Mouse (Mus musculus): ENCODE data around the gene Fgfr2. TPM values are rescaled to one million over a fixed set of nuclear protein-coding genes. Genes with fewer than 3 reads are reported as not detected.

Fgfr2 gene
- polyA plus RNA-seq, 1 experiment = 12.0 TPM

DNA sequence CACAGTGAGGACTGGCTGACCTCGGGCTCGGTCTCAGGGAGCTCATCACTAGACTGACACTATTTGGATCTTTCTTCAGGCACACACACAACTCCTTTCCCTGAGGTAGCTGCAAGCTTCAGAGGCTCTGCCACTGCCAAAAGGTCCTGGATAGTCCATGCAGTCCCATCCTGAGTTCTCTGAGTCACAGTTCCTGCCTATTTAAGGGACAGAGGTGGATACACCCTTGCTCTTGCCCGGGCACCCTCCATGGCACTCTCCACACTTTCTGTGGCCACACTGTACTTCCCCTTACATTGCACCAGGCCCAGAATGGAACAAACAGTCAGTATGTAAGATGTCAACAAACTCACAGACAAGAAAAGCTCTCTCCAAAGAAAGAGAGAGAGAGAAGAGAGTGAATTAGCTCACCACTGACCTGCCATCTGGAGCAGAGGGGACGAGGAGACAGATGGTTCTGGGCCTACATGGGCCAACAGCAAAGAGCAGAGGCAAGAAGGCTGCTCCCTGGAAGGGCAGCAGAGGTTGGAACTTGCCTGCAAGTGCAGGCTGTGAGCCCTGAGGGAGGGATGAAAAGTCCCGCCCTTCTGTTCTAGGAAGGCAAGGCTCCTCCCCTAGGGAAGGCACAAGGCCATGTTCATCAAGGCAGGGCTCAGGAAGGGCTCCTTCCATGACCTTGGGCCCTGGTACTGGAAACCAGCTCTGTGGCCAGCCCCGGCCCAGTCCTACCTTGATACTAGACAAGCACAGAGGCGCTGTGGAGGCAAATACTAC, 346.6 kb downstream of the Fgfr2 start:
- H3K4me3 ChIP-seq (ENCODE audit: insufficient read depth, low read depth, low read length) = peak overlapping the region; percentile 47
- H3K4me1 ChIP-seq (ENCODE audit: control insufficient read depth, insufficient read depth, insufficient read length, low read length) = peaks cover 72% of the 10 kb centered on the region
- peak overlapping the region; percentile 90 for H3K27ac ChIP-seq (replicated peaks; ENCODE audit: low read depth, low read length)

DNA sequence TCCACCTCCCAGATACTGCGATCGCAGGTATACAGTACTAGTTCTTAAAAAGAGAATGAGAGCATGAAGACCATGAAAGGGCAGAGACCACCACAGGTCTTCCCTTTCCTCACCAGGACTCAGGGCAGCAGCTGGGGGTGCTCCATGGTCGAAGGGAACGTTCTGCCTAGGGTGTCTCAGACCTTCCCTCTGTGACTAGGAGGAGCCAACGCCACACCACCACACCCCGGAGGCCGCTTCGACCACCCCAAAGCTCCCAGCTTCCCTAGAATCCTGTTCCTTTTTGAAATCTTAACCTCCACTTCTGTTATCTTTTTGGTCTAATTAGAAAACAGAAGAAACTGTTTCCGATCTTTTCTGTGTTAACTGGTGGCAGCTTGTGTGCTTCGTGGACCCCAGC, 347.2 kb downstream of the Fgfr2 start:
- peaks cover 67% of the 10 kb centered on the region for H3K4me1 ChIP-seq (ENCODE audit: control insufficient read depth, insufficient read depth, insufficient read length, low read length)
- peak overlapping the region; percentile 90 for H3K27ac ChIP-seq (replicated peaks; ENCODE audit: low read depth, low read length)
- peak overlapping the region; percentile 47 for H3K4me3 ChIP-seq (ENCODE audit: insufficient read depth, low read depth, low read length)

DNA sequence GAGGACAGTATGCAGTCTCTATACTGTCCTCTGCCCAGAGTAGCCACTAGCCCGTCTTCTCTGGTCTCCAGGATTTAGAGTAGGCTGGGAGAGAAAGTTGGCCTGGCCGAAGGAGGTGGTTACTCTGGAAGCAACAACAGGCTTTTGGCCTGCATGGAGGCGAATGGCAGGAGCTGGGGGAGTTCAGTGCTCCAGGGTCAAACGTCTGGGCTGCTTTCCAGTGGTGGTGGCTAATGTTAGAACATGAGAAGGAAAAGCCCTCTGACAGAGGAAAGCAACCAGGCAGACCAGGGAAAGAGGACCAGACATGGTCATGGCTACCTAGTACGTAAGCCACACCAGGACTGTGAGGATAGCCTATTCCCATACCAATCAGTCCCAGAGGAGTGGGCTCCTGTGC, 347.8 kb downstream of the Fgfr2 start:
- Histone ChIP-seq H3K27ac (replicated peaks; ENCODE audit: low read depth, low read length) (peak overlapping the region; percentile 90), H3K4me3 (ENCODE audit: insufficient read depth, low read depth, low read length) (peak overlapping the region; percentile 47), H3K4me1 (ENCODE audit: control insufficient read depth, insufficient read depth, insufficient read length, low read length) (peaks cover 62% of the 10 kb centered on the region)

DNA sequence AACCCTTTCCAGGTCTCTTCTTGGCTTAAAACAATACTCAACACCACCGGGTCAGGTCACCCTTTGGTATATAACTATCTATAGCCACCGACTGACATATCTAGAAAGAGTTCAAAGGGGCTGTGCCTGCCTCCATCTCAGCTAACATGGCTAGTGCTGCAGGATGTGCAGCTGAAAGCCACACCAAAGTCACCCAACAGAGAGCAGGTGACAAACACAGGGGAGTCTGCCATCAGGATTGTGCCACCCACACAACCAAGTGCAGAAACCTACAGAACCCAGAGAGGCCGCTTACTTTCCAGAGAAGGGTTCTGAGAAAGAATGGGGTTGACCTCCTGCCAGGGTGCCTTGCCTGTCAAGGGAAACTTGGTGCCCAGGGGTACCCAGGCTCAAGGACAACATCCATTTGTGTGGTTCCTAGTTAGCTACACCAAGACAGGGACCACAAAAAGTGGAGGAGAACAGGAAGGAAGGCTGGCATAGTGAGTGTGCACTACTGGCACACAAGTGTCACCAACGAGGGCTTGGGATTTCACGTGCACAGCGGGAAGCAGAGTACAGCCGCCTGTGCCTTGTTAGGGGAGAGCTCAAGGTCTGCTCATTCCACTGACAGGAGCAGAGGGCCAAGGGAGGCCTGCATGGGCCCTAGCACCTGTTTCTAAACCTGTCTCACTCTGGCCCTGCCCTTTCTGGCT, 350.0 kb downstream of the Fgfr2 start:
- Histone ChIP-seq H3K4me1 (ENCODE audit: control insufficient read depth, insufficient read depth, insufficient read length, low read length) (peaks cover 62% of the 10 kb centered on the region), H3K4me3 (ENCODE audit: insufficient read depth, low read depth, low read length) (no peak overlapping the region), H3K27ac (replicated peaks; ENCODE audit: low read depth, low read length) (peak overlapping the region; percentile 28; the same call in 1 of the 2 replicates)

DNA sequence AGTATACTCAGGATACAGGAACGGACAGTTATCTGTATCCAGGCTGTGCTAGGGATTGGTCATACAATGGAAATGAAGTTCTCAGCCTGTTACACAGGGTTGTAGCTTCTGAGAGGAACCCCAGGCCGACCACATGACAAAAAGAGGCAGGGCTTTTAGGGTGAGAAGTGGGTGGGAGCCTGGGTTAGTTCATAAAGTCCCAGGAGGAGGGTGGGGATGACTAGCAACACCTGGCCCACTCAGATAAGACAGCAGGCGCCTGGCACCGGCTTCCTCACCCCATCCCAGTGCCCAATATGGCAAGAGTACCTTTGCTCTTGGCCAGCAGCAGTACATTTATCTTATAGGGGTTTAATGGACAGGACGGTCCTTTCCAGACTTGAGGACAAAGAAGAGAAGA, 350.7 kb downstream of the Fgfr2 start:
- Histone ChIP-seq H3K4me3 (ENCODE audit: insufficient read depth, low read depth, low read length) (no peak overlapping the region), H3K4me1 (ENCODE audit: control insufficient read depth, insufficient read depth, insufficient read length, low read length) (peaks cover 58% of the 10 kb centered on the region), H3K27ac (replicated peaks; ENCODE audit: low read depth, low read length) (0 out of 2 replicates have a peak overlapping the region, but pooled peaks have one; percentile 4)

DNA sequence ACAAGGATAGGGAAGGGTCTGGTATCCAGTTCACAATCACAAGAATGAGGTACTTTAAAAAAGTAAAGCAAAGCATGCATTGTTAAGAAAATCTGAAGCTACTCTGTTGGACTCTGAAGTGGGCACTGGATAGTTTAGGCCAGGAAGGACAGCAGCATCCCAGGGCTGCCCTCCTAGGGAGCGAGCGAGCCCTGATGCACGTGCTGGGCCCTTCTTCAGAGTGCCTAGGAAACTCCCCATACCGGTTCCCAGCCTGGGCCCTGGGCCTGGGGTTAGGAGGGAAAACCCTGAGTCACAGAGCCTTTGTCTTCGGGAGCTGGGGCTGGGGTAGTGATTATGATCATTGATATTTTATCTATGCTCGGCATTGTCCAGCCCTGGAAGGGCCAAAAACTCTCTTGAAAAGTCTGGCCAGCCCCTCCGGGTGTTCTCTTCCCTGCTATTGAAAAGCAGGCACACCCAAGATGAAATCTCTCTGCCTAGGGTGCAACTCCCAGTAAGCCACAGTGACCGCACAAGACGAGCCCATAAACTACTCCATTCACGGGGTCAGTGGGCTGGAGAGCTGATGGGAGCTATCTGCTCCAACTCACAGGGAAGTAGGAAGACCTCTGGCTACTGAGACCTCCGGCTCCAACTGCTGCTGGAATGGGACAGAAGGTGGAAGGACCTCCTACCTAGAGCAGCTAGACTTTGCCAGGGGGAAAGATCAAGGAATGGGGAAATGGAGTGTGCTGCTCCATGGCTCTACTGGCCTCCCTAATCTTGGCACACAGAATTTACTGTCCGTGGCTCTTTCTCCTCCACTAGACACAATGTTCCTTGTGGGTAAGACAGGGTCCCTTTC, 354.4 kb downstream of the Fgfr2 start:
- Histone ChIP-seq H3K4me3 (ENCODE audit: insufficient read depth, low read depth, low read length) (no peak overlapping the region), H3K27ac (replicated peaks; ENCODE audit: low read depth, low read length) (peak overlapping the region; percentile 6; the same call in 1 of the 2 replicates), H3K4me1 (ENCODE audit: control insufficient read depth, insufficient read depth, insufficient read length, low read length) (peaks cover 50% of the 10 kb centered on the region)

DNA sequence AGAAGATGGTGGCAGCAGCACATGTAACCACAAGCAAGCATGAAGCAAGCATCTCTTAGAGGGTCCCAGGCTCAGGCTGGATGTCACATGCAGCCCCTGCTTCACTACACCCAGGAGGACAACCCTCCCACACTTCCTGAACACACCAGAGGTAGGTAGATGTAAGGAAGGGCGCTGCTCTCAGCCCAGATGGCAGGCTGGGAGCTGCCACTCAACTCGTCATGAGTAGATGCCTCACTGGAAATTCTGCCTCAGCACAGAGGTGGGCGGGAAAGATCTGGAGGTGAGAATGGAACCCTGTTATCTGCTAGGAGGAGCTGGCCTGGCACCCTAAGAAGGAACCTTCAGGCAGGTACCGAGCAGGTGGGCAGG, 355.2 kb downstream of the Fgfr2 start:
- Histone ChIP-seq H3K27ac (replicated peaks; ENCODE audit: low read depth, low read length) (peak overlapping the region; percentile 45), H3K4me1 (ENCODE audit: control insufficient read depth, insufficient read depth, insufficient read length, low read length) (peaks cover 45% of the 10 kb centered on the region)

DNA sequence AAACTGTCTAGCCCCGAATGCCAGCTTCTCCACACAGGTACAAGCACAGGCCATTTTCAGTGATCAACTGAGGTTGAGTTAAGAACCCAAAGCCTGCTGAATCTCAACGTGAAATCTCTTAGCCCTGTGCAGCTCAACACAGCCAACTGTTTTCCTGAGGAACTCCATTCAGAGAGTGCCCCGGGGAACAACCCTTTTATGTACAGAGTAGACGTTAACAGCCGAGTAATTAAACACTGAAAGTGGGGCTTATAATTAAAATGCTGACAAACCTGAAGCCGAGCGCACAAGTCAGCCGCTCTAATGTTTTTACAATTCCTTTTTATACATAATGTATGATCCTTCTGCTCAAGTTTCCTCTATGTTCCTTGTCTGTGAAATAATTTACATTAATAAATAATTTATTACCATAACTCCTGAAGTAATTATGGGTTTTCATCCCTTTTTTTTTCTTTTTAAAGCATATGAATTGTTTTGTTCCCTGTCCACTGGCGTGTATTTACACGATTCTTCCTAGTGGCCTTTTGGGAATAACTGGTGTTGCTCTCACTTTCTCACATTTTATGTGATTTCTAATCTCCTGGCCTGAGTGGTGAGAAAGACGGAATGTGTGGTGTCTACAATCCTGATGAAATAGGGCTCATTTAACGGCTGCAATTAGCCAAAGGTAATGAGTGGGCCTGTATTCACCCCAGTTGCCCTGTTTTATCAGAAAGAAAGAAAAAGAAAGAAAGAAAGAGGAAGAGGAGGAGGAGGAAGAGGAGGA, 355.7 kb downstream of the Fgfr2 start:
- peaks cover 44% of the 10 kb centered on the region for H3K4me1 ChIP-seq (ENCODE audit: control insufficient read depth, insufficient read depth, insufficient read length, low read length)
- H3K27ac ChIP-seq (replicated peaks; ENCODE audit: low read depth, low read length) = peak overlapping the region; percentile 45
- no peak overlapping the region for H3K4me3 ChIP-seq (ENCODE audit: insufficient read depth, low read depth, low read length)

More for the DNA sequence above, 355.2 kb downstream of the Fgfr2 start:
- H3K4me3 ChIP-seq (ENCODE audit: insufficient read depth, low read depth, low read length) = no peak overlapping the region

DNA sequence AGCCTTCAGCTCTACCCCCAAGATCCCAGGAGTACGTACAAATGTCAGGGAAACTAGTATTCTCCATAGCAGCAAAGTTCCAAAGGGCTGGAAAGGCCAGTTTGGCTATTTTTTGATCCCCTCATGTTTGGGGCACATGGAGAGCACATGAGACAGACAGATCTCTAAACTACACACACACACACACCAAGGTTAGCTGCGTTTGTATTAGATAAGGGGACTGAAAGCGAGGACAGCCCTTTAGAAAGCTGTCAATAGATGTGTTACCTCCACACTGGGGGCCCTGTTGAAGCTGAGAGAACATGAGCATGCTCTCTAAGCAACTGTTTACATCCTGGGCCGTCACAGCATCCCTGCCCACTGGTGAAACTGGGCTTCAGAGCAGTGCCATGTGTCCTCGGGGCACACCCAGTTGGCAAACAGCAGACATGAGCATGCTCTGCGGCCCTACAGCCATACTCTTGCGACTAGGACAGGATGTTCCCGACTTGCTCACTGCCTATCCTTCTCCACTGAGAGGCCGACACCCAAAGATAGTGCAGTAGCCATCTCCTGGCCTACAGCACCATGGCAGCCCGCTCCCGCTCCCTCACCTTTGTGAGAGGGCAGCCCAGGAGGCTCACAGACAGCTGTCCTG, 356.8 kb downstream of the Fgfr2 start:
- Histone ChIP-seq H3K4me3 (ENCODE audit: insufficient read depth, low read depth, low read length) (no peak overlapping the region), H3K27ac (replicated peaks; ENCODE audit: low read depth, low read length) (peak overlapping the region; percentile 64), H3K4me1 (ENCODE audit: control insufficient read depth, insufficient read depth, insufficient read length, low read length) (peaks cover 44% of the 10 kb centered on the region)

DNA sequence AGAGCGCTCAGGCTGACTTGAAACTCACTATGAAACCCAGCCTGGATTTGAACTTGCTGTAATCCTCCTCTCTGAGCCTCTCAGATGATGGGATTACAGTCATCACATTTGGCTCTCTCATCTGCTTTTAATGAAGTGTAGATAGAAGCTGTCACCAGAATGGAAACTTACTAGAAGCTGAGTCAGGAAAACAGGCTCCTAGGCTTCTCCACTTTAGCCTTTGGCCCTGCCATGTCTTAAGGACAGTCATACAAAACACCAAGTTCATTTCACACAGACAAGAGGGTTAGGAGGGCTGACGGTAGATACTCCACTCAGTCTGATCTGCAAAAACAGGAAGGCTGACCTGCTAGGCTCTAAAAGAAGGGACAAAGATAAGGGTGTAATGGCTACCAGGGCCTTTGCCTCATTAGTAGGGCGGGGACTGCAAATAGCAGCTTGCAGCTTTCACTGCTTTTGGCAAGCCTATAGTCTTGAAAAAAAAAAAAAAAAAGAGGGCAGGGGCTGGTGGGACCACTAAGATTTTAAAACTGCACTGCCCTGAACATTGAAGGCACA, 357.4 kb downstream of the Fgfr2 start:
- Histone ChIP-seq H3K4me1 (ENCODE audit: control insufficient read depth, insufficient read depth, insufficient read length, low read length) (peaks cover 44% of the 10 kb centered on the region), H3K27ac (replicated peaks; ENCODE audit: low read depth, low read length) (peak overlapping the region; percentile 64), H3K4me3 (ENCODE audit: insufficient read depth, low read depth, low read length) (no peak overlapping the region)

DNA sequence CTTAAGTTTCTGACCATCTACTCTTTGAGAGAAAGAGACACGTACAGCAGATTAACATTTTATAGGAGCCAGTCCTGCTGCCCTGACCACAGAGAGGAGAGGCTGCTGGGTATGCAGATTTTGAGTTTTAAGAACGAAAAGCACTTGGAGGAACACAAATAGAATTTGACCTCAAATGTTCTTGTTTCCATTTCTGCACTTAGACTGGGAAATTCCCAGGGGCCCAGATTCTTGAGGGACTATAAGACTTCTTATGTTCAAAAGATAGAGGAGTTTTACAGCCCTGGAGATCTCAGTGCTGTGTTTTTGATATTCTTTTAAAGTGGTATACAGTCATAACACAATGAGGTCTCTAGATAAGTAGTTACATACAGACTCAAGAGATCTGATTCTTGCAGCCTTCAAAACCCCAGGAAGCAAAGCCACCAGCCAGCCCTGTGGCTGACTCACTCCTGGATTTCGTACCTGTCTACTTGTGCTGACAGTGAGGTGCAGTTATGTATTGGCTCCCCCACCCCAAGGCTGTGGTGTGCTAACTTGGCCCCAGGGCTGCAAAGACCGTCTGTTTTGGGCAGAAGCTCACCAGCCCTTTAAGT, 358.2 kb downstream of the Fgfr2 start:
- Histone ChIP-seq H3K27ac (replicated peaks; ENCODE audit: low read depth, low read length) (peak overlapping the region; percentile 64), H3K4me1 (ENCODE audit: control insufficient read depth, insufficient read depth, insufficient read length, low read length) (peaks cover 44% of the 10 kb centered on the region), H3K4me3 (ENCODE audit: insufficient read depth, low read depth, low read length) (no peak overlapping the region)

DNA sequence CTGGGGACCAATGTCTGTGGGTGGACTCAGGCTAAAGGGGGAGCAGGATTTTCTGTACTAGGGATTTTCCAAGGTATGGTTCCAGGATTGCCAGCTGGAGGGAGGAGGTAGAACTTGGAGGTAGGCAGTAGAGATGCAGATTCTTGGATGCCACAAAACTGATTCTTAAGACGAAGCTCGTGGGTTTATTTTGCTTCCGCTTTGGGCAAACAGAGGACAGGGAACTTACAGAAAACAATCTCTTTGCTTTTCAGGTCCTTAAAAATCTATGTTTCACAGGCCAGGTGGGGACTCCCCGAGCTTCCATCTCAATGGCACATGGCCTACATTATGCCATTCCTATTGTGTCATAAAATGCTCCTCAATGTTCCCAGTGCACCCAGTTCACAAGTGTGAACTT, 358.8 kb downstream of the Fgfr2 start:
- Histone ChIP-seq H3K4me3 (ENCODE audit: insufficient read depth, low read depth, low read length) (no peak overlapping the region), H3K27ac (replicated peaks; ENCODE audit: low read depth, low read length) (peak overlapping the region; percentile 47), H3K4me1 (ENCODE audit: control insufficient read depth, insufficient read depth, insufficient read length, low read length) (peaks cover 38% of the 10 kb centered on the region)

DNA sequence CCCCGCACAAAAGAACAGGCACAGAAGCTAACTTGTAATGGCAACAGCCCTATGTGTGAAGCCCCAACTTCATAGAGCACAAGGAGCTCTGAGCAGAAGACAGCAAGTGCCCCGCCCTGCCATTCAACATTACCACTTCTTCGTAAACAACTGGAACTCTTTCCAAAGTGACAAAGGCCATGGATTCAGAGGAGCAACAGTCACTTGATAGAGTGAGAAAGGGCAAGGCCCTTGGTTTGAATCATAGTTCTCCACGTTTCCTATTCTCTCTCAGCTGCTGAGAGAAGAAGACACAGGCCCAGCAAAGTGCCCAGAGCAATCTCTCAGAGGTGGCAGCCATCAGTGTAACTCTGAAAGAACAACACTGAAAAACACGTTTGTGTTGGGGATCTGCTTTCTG, 359.2 kb downstream of the Fgfr2 start:
- Histone ChIP-seq H3K4me3 (ENCODE audit: insufficient read depth, low read depth, low read length) (no peak overlapping the region), H3K27ac (replicated peaks; ENCODE audit: low read depth, low read length) (peak overlapping the region; percentile 47), H3K4me1 (ENCODE audit: control insufficient read depth, insufficient read depth, insufficient read length, low read length) (peaks cover 34% of the 10 kb centered on the region)
